Mouse (Mus musculus) thymus, adult 2 months (tissue): ENCODE measurements at regions not wholly inside any gene's neighbourhood (a gene's known extent, or its start where the extent isn't known, plus 50 kb on each side); places are given as distances from the start of the nearest gene placed in this dataset.

ENCODE experiments used
- CTCF ChIP-seq: fragments of 200-500 bp; IDR thresholded peaks from 2 replicates; pipeline ENCODE4 v1.5.1; 2012; ENCODE audit warnings: mild to moderate bottlenecking, control low read depth, low read length, moderate library complexity, borderline replicate concordance; ENCODE audit not compliant: control insufficient read depth, poor library complexity, insufficient read depth; ENCODE audit errors: extremely low read depth
- POLR2A ChIP-seq: fragments of 200-500 bp; IDR thresholded peaks from 2 replicates; pipeline ENCODE4 v1.6.1; 2012; ENCODE audit warnings: mild to moderate bottlenecking, low read length, control low read depth, moderate library complexity; ENCODE audit not compliant: control insufficient read depth, poor library complexity, insufficient read depth; ENCODE audit errors: extremely low read depth

GRCm38 (mm10) chr3:39397255-39397654, 510.5 kb downstream of the Fat4 start:
- TF ChIP-seq POLR2A (no peak), CTCF (no peak)
